Mouse (Mus musculus) T-helper 2 cell (primary cell): ENCODE measurements around the gene Xrcc4.
"Not testable (repeated sequence)": the region's sequence is repeated elsewhere in the genome, so short reads cannot be mapped to it uniquely, and the experiment has no call there.

Source experiments
- in situ Hi-C: fragments of 300-600 bp; cut with MboI, MseI; formaldehyde crosslinking; loops from one replicate; pipeline ENCODE4 v1.15.1; 2025; ENCODE audit warnings: high pct_unique_total_duplicates

Gene Xrcc4

GRCm38 (mm10) chr13:90088962-90089824 is at the start of gene Xrcc4, which contains the start of gene Tmem167:
Gene Xrcc4, minus strand, starts transcription at chr13:90089608.
Gene Tmem167, plus strand, starts transcription at chr13:90089123.
- in situ Hi-C loops = no loop called here

GRCm38 (mm10) chr13:90136156-90136910 is 46.9 kb upstream of the Xrcc4 start:
- in situ Hi-C loops = no loop called here

GRCm38 (mm10) chr13:90111681-90112080 is 22.3 kb upstream of the Xrcc4 start:
- in situ Hi-C loops = no loop called here

- in situ Hi-C loops = not testable (repeated sequence)
Observed at GRCm38 (mm10) chr13:90108746-90109145, 19.3 kb upstream of the Xrcc4 start.

- in situ Hi-C loops = no loop called here
Observed at GRCm38 (mm10) chr13:90106139-90106538, 16.7 kb upstream of the Xrcc4 start.

- in situ Hi-C loops = no loop called here
Observed at GRCm38 (mm10) chr13:90101514-90101913, 12.1 kb upstream of the Xrcc4 start.

- in situ Hi-C loops = no loop called here
Observed at GRCm38 (mm10) chr13:90089825-90090183, 396 bp upstream of the Xrcc4 start.

- in situ Hi-C loops = no loop called here
Observed at GRCm38 (mm10) chr13:90061877-90062276, 27.5 kb downstream of the Xrcc4 start.

GRCm38 (mm10) chr13:90052408-90052807 is 37.0 kb downstream of the Xrcc4 start:
- in situ Hi-C loops = loop anchor here (5.0 kb wide), 1 partner anchor 310 kb away; the partner anchor contains the start of gene Vcan

GRCm38 (mm10) chr13:90051735-90052134 is 37.7 kb downstream of the Xrcc4 start:
- in situ Hi-C loops = loop anchor here (5.0 kb wide), 1 partner anchor 309 kb away; the partner anchor contains the start of gene Vcan

- in situ Hi-C loops = loop anchor here (10.0 kb wide), 1 partner anchor 1045 kb away; no protein-coding TSS in a partner anchor
Observed at GRCm38 (mm10) chr13:90039613-90040012, 49.8 kb downstream of the Xrcc4 start.

- in situ Hi-C loops = loop anchor here (10.0 kb wide), 1 partner anchor 1052 kb away; no protein-coding TSS in a partner anchor
Observed at GRCm38 (mm10) chr13:90032977-90033376, 56.4 kb downstream of the Xrcc4 start.

GRCm38 (mm10) chr13:90032523-90032922 is 56.9 kb downstream of the Xrcc4 start:
- in situ Hi-C loops = loop anchor here (10.0 kb wide), 1 partner anchor 1052 kb away; no protein-coding TSS in a partner anchor

- in situ Hi-C loops = loop anchor here (10.0 kb wide), 1 partner anchor 1054 kb away; no protein-coding TSS in a partner anchor
Observed at GRCm38 (mm10) chr13:90030911-90031310, 58.5 kb downstream of the Xrcc4 start.

- in situ Hi-C loops = no loop called here
Observed at GRCm38 (mm10) chr13:90012620-90013019, 76.8 kb downstream of the Xrcc4 start.

GRCm38 (mm10) chr13:90012198-90012597 is 77.2 kb downstream of the Xrcc4 start:
- in situ Hi-C loops = no loop called here

- in situ Hi-C loops = no loop called here
Observed at GRCm38 (mm10) chr13:90011129-90011528, 78.3 kb downstream of the Xrcc4 start.

GRCm38 (mm10) chr13:90009786-90010185 is 79.6 kb downstream of the Xrcc4 start:
- in situ Hi-C loops = no loop called here

- in situ Hi-C loops = no loop called here
Observed at GRCm38 (mm10) chr13:90005561-90005960, 83.8 kb downstream of the Xrcc4 start.

GRCm38 (mm10) chr13:89997531-89997930 is 91.9 kb downstream of the Xrcc4 start:
- in situ Hi-C loops = loop anchor here (10.0 kb wide), 1 partner anchor 1717 kb away; no protein-coding TSS in a partner anchor

GRCm38 (mm10) chr13:89986087-89986486 is 103.3 kb downstream of the Xrcc4 start:
- in situ Hi-C loops = no loop called here

- in situ Hi-C loops = no loop called here
Observed at GRCm38 (mm10) chr13:89970940-89971339, 118.5 kb downstream of the Xrcc4 start.
